Mouse (Mus musculus) forebrain, embryonic 16.5 days (tissue): ENCODE measurements around the gene Bcl9l. TPM values are rescaled to one million over a fixed set of nuclear protein-coding genes. Genes with fewer than 3 reads are reported as not detected.

ENCODE experiments used
- ATAC-seq: fragments of 200-750 bp; cut with Nextera tagmentation; 2 replicates; pipeline ENCODE4 v1.8.0; 2017; ENCODE audit warnings: mild to moderate bottlenecking, moderate library complexity
- H3K27ac ChIP-seq: fragments of 300-500 bp; sonication (generic); 2 replicates; pipeline ENCODE4 v1.5.1; 2014; ENCODE audit warnings: low read length, control low read depth
- H3K27me3 ChIP-seq: fragments of 300-500 bp; sonication (generic); replicated peaks from 2 replicates; pipeline ENCODE4 v1.6.1; 2014; ENCODE audit warnings: low read length; ENCODE audit not compliant: control insufficient read depth, insufficient read depth
- H3K36me3 ChIP-seq: fragments of 300-500 bp; sonication (generic); 2 replicates; pipeline ENCODE4 v1.6.1; 2014; ENCODE audit not compliant: control insufficient read depth, insufficient read depth
- H3K4me1 ChIP-seq: fragments of 300-500 bp; sonication (generic); replicated peaks from 2 replicates; pipeline ENCODE4 v1.6.1; 2014; ENCODE audit warnings: low read length; ENCODE audit not compliant: control insufficient read depth, insufficient read depth
- H3K4me2 ChIP-seq: fragments of 300-500 bp; sonication (generic); 2 replicates; pipeline ENCODE4 v1.6.1; 2014; ENCODE audit warnings: mild to moderate bottlenecking, low read length, control low read depth
- H3K4me3 ChIP-seq: fragments of 300-500 bp; sonication (generic); replicated peaks from 2 replicates; pipeline ENCODE4 v1.5.1; 2014; ENCODE audit warnings: mild to moderate bottlenecking, low read length, control low read depth
- H3K9ac ChIP-seq: fragments of 300-500 bp; sonication (generic); replicated peaks from 2 replicates; pipeline ENCODE4 v1.6.1; 2014; ENCODE audit warnings: low read depth, low read length, control low read depth
- H3K9me3 ChIP-seq: fragments of 300-500 bp; sonication (generic); 2 replicates; pipeline ENCODE4 v1.6.1; 2016; ENCODE audit warnings: low read length; ENCODE audit not compliant: control insufficient read depth
- WGBS: fragments of 180-500 bp; shearing (Covaris S2); extraction: QIAGEN DNeasy Blood & Tissue Kit; methylation state at CpG from one replicate; pipeline ENCODE4 v1.1.7; 2014; 5-methylcytosine and 5-hydroxymethylcytosine counted together
- polyA plus RNA-seq: library from polyadenylated mRNA; unstranded; fragments of >200 nt; fragmentation: Nextera tagmentation; extraction: Ambion mirVana; gene quantifications from 2 replicates; pipeline ENCODE4 v1.2.1, GENCODE M21; 2015

Bcl9l gene
- polyA plus RNA-seq, 1 experiment from 2014 or later = 15.0 TPM

- Histone ChIP-seq H3K27me3 (no peaks in the 10 kb centered on the region), H3K9ac (no peak overlapping the region), H3K27ac (no peak overlapping the region), H3K4me2 (no peak overlapping the region), H3K4me1 (peaks cover 10% of the 10 kb centered on the region), H3K36me3 (no peaks in the 10 kb centered on the region), H3K4me3 (no peak overlapping the region), H3K9me3 (no peaks in the 10 kb centered on the region)
- ATAC-seq = no peak
- 62% methylated on average over 7 of the region's 7 CpGs for WGBS
Measured at GRCm38 (mm10) chr9:44468224-44468623, 14.4 kb upstream of the Bcl9l start.

GRCm38 (mm10) chr9:44468800-44469199 lies 13.8 kb upstream of the Bcl9l start:
- Histone ChIP-seq H3K4me1 (peaks cover 10% of the 10 kb centered on the region), H3K36me3 (no peaks in the 10 kb centered on the region), H3K27ac (no peak overlapping the region), H3K4me2 (no peak overlapping the region), H3K9me3 (no peaks in the 10 kb centered on the region), H3K27me3 (no peaks in the 10 kb centered on the region), H3K4me3 (no peak overlapping the region), H3K9ac (no peak overlapping the region)
- ATAC-seq = 0 out of 2 replicates have a peak, but pooled peaks have one; percentile 31
- WGBS = 57% methylated on average over 2 of the region's 2 CpGs

GRCm38 (mm10) chr9:44473184-44473583 lies 9.4 kb upstream of the Bcl9l start:
- Histone ChIP-seq H3K9me3 (no peaks in the 10 kb centered on the region), H3K27me3 (no peaks in the 10 kb centered on the region), H3K4me2 (no peak overlapping the region), H3K9ac (no peak overlapping the region), H3K4me3 (no peak overlapping the region), H3K27ac (no peak overlapping the region), H3K36me3 (no peaks in the 10 kb centered on the region), H3K4me1 (peaks cover 20% of the 10 kb centered on the region)
- no peak for ATAC-seq
- WGBS = 69% methylated on average over 3 of the region's 3 CpGs

- Histone ChIP-seq H3K4me1 (peaks cover 12% of the 10 kb centered on the region), H3K36me3 (no peaks in the 10 kb centered on the region), H3K4me3 (no peak overlapping the region), H3K9me3 (no peaks in the 10 kb centered on the region), H3K9ac (no peak overlapping the region), H3K4me2 (no peak overlapping the region), H3K27me3 (no peaks in the 10 kb centered on the region), H3K27ac (no peak overlapping the region)
- WGBS = 26% methylated on average over 1 of the region's 1 CpGs
- ATAC-seq = no peak
Measured at GRCm38 (mm10) chr9:44474327-44474726, 8.3 kb upstream of the Bcl9l start.

GRCm38 (mm10) chr9:44475936-44476335 lies 6.7 kb upstream of the Bcl9l start:
- ATAC-seq = no peak
- Histone ChIP-seq H3K9me3 (no peaks in the 10 kb centered on the region), H3K27ac (no peak overlapping the region), H3K27me3 (no peaks in the 10 kb centered on the region), H3K4me2 (no peak overlapping the region), H3K36me3 (no peaks in the 10 kb centered on the region), H3K4me3 (no peak overlapping the region), H3K4me1 (peaks cover 17% of the 10 kb centered on the region), H3K9ac (no peak overlapping the region)
- WGBS = 91% methylated on average over 3 of the region's 3 CpGs

GRCm38 (mm10) chr9:44477339-44478228 lies 5.0 kb upstream of the Bcl9l start:
- no peak for ATAC-seq
- WGBS = 5% methylated on average over 24 of the region's 24 CpGs
- peak overlapping the region; percentile 75 for H3K9ac ChIP-seq
- H3K27me3 ChIP-seq = no peaks in the 10 kb centered on the region
- H3K36me3 ChIP-seq = no peaks in the 10 kb centered on the region
- H3K9me3 ChIP-seq = no peaks in the 10 kb centered on the region
- H3K27ac ChIP-seq = peak overlapping the region; percentile 98
- peak overlapping the region; percentile 75 for H3K4me2 ChIP-seq
- peak overlapping the region; percentile 62 for H3K4me3 ChIP-seq
- peaks cover 25% of the 10 kb centered on the region for H3K4me1 ChIP-seq

GRCm38 (mm10) chr9:44478229-44478921 lies 4.2 kb upstream of the Bcl9l start:
- peak overlapping the region; percentile 75 for H3K4me2 ChIP-seq
- peak overlapping the region; percentile 75 for H3K9ac ChIP-seq
- H3K4me1 ChIP-seq = peaks cover 25% of the 10 kb centered on the region
- H3K27ac ChIP-seq = peak overlapping the region; percentile 98
- H3K9me3 ChIP-seq = no peaks in the 10 kb centered on the region
- peak; percentile 41 for ATAC-seq
- WGBS = under 1% methylated on average over 24 of the region's 27 CpGs
- H3K4me3 ChIP-seq = peak overlapping the region; percentile 62
- no peaks in the 10 kb centered on the region for H3K27me3 ChIP-seq
- H3K36me3 ChIP-seq = no peaks in the 10 kb centered on the region

- Histone ChIP-seq H3K9me3 (no peaks in the 10 kb centered on the region), H3K4me3 (peak overlapping the region; percentile 62), H3K4me2 (peak overlapping the region; percentile 75), H3K36me3 (no peaks in the 10 kb centered on the region), H3K27ac (peak overlapping the region; percentile 98), H3K27me3 (no peaks in the 10 kb centered on the region), H3K9ac (peak overlapping the region; percentile 75), H3K4me1 (peaks cover 29% of the 10 kb centered on the region)
- under 1% methylated on average over 27 of the region's 29 CpGs for WGBS
- peak; percentile 51 for ATAC-seq
Measured at GRCm38 (mm10) chr9:44478959-44479605, 3.5 kb upstream of the Bcl9l start.
